Mouse (Mus musculus): Measurements from ENCODE around the gene Card10. TPM values are rescaled to one million over a fixed set of nuclear protein-coding genes. Genes with fewer than 3 reads are reported as not detected.

Gene Card10
- total and polyA plus RNA-seq, 2 experiments from 2014 or later, result 0.94 to 2.6 TPM

DNA sequence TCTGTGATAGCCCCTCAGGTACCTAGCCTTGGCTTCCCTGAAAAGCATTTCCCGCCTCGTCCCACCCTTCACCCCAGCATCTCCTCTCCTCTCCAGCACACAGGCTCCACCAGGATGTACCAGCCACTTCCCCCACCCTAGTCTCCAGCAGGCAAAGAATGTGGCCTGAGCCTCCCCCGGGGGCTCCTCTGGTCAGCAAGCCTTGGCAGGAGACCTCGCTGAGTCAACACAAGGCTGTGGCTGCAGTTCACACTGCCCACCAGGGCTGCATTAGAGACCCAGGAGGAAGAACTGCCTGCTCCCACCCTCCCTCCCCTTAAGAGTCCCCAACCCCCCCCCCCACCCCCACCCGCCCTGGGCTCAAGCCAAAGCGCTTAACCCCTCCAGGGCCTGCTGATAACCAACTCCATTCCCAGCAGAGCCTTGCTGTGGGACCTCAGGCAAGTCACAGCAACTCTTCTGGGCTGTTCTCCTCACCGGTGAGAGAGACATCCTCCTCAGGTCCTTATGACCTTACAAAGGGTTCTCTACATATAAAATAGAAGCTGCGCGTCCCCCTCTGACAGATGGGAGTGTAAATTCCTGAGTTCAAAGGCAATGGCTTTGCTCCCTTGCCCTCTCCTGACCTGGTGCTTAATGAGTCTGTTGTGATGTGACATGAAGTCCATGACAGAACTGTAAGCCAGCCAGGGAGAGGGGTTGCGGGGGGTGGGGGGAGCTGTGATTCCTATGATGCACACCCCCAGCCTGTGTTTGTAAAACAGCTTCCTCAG lies 31.6 kb upstream of the Card10 start:
- H3K9ac ChIP-seq (replicated peaks; ENCODE audit: low read length), result no peak overlapping the region
- H3K27ac ChIP-seq, result peak overlapping the region; percentile 70
- 40% methylated on average over 10 of the region's 10 CpGs for WGBS
- no peaks in the 10 kb centered on the region for H3K36me3 ChIP-seq (ENCODE audit: insufficient read depth, low read length)
- H3K9me3 ChIP-seq (ENCODE audit: low read length), result no peaks in the 10 kb centered on the region
- H3K27me3 ChIP-seq (ENCODE audit: insufficient read depth, low read length), result no peaks in the 10 kb centered on the region
- peaks cover 18% of the 10 kb centered on the region; the same call in 1 of the 2 replicates for H3K4me1 ChIP-seq (ENCODE audit: insufficient read depth, low read length)
- no peak overlapping the region for H3K4me3 ChIP-seq (ENCODE audit: low read length)
- ATAC-seq (no peak), DNase-seq (ENCODE audit: low spot score) (no peak)
- H3K4me2 ChIP-seq (ENCODE audit: low read depth, low read length), result no peak overlapping the region
- TF ChIP-seq CTCF (IDR thresholded peaks at IDR 0.05; ENCODE audit: low read depth), result no peak

DNA sequence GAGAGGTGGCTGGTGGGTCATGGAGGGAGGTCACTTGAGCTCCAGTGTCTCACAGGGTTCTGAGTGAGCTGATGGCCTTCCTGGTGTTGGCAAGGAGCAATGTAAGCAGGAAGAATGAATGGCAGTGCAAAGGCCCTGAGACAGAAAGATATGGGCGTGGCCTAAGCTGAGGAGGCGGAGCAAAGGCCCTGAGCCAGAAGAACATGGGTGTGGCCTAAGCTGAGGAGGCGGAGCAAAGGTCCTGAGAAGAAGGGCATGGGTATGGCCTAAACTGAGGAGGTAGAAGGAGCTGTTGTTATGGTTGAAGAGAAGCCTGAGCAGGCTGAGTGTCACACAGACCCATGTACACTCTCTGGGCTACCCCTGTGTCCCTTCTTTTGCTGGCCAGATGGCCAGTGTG lies 30.7 kb upstream of the Card10 start:
- ATAC-seq, result no peak
- H3K9me3 ChIP-seq (ENCODE audit: low read length), result no peaks in the 10 kb centered on the region
- no peaks in the 10 kb centered on the region for H3K36me3 ChIP-seq (ENCODE audit: insufficient read depth, low read length)
- H3K9ac ChIP-seq (replicated peaks; ENCODE audit: low read length), result no peak overlapping the region
- no peaks in the 10 kb centered on the region for H3K27me3 ChIP-seq (ENCODE audit: insufficient read depth, low read length)
- H3K4me2 ChIP-seq (ENCODE audit: low read depth, low read length), result no peak overlapping the region
- H3K27ac ChIP-seq, result peak overlapping the region; percentile 76
- no peak for TF ChIP-seq CTCF (IDR thresholded peaks at IDR 0.05; ENCODE audit: low read depth)
- H3K4me3 ChIP-seq (ENCODE audit: low read length), result no peak overlapping the region
- H3K4me1 ChIP-seq (ENCODE audit: insufficient read depth, low read length), result peaks cover 16% of the 10 kb centered on the region; the same call in 1 of the 2 replicates
- no peak for DNase-seq (ENCODE audit: low spot score)
- 97% methylated on average over 3 of the region's 3 CpGs for WGBS

DNA sequence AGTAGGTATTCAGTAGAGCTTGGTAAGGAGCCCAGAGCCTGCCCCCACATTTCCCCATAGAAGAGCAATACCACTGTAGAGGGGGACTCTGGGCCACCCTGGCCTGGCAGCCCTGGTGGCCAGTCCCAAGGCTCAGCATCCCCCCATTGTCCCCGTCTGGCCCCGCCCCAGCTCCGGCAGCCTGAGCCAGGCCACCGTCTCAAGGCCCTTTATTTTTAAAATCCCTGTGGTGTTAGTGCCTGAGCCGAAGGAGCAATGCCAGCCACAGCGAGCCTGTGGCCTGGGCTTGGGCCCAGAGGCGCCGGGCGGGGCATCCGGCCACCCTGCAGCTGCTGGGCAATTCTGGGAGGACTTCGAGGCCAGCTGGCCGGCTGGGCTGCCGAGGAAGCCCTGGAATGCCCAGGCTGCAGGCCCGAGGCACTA lies 29.9 kb upstream of the Card10 start:
- Histone ChIP-seq H3K27ac (peak overlapping the region; percentile 76), H3K9ac (replicated peaks; ENCODE audit: low read length) (0 out of 2 replicates have a peak overlapping the region, but pooled peaks have one; percentile 13), H3K4me1 (ENCODE audit: insufficient read depth, low read length) (peaks cover 16% of the 10 kb centered on the region; the same call in 1 of the 2 replicates), H3K27me3 (ENCODE audit: insufficient read depth, low read length) (no peaks in the 10 kb centered on the region), H3K4me3 (ENCODE audit: low read length) (no peak overlapping the region), H3K9me3 (ENCODE audit: low read length) (no peaks in the 10 kb centered on the region), H3K4me2 (ENCODE audit: low read depth, low read length) (no peak overlapping the region), H3K36me3 (ENCODE audit: insufficient read depth, low read length) (no peaks in the 10 kb centered on the region)
- ATAC-seq (peak; percentile 90), DNase-seq (ENCODE audit: low spot score) (peak; percentile 89)
- 11% methylated on average over 14 of the region's 14 CpGs for WGBS
- no peak for TF ChIP-seq CTCF (IDR thresholded peaks at IDR 0.05; ENCODE audit: low read depth)

DNA sequence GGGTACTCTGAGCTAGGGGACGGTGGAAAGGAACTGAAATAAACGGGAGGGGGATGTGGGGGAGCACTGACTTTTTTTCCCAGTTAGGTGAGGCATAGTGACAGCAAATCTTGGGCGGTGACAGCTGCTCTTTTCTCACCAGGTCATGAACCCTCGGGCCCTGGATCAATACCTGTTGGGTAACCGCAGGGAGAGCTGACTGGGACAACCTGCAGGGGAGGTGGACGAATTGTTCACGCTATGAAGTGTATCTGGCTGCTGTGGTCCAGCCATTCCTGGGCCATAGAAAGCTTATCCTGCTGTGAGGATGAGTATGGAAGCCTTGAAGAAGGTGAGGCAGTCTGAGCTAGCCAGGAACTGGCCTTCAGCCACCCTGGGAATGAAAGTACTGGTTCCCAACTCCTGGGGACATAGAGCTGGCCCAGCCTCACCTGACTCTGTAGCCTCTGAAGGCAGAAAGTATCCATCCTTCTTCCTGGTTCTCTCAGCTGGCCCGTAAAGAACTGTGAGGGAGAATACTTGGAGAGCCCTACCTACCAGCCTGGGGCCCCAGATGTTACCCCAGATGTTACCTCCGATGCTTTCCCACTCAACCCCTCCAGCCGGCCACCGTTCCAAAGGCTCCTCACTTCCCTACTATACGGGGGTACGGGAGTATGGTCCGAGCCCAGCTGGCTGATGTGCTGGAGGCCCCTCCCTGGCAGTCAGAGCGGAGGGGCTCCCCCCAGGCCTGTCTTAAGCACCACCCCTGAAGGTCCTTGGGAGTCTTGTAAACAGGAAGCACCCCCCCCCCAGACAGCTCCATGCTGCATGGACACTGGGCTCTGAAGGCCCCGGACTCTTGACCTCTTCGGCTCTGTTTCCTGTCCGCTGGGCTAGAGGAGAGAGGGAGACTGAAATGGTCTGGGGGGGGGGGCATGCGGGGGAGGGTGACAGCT lies 29.1 kb upstream of the Card10 start:
- H3K9ac ChIP-seq (replicated peaks; ENCODE audit: low read length), result no peak overlapping the region
- no peak for DNase-seq (ENCODE audit: low spot score)

DNA sequence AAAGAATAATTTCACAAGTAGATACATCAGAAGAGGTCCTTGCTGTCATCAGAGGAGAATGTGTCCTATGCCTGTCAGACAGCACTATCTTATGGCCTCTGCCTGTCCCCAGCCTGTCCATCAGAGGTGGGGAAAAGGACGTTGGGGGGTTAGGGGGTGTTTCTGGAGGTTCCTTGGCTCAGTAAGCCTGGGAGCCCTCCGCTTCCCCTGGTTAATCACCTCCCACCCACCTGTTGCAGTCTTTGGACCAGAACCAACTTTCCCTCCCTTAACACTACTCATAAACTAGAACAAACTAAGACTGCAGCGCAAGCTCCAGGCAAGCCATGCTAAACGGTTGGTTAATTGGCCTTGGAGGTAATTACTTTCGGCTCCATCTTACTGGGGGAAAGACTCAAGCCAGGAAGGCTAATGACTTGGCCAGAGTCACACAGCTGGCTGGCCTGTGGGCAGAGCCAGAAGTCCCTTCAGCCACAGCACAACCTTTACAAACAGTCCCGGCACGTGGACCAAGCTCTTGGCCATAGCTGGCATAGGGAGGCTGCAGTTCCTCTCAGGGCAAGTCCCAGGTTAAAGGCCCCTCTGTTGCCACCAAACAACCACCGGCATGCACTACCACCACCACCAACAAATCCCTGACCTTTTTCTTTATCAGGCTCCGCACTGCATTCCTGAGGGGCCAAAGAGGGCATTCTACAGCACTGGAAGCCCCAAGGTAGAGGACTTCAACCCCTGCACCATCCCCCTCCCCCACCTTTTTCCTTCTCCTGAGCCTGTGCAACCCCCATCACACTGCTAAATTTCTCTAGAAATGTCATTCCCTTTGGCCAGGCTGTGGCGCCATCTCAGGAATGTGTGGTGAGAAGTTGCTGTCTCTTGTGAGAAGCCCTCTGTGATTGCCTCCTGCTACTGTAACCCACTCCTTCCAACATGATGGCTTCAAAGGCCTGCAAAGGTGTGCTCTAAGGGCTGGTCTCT lies 28.2 kb upstream of the Card10 start:
- ATAC-seq (no peak), DNase-seq (ENCODE audit: low spot score) (no peak)
- H3K27ac ChIP-seq, result no peak overlapping the region
- H3K4me2 ChIP-seq (ENCODE audit: low read depth, low read length), result no peak overlapping the region
- no peaks in the 10 kb centered on the region for H3K27me3 ChIP-seq (ENCODE audit: insufficient read depth, low read length)
- no peak overlapping the region for H3K4me3 ChIP-seq (ENCODE audit: low read length)
- no peak; the same call in 1 of the 2 replicates for TF ChIP-seq CTCF (IDR thresholded peaks at IDR 0.05; ENCODE audit: low read depth)
- H3K9me3 ChIP-seq (ENCODE audit: low read length), result no peaks in the 10 kb centered on the region
- H3K36me3 ChIP-seq (ENCODE audit: insufficient read depth, low read length), result no peaks in the 10 kb centered on the region
- peaks cover 14% of the 10 kb centered on the region; the same call in 1 of the 2 replicates for H3K4me1 ChIP-seq (ENCODE audit: insufficient read depth, low read length)
- no peak overlapping the region for H3K9ac ChIP-seq (replicated peaks; ENCODE audit: low read length)
- WGBS, result 61% methylated on average over 10 of the region's 10 CpGs

More for the DNA sequence above, 29.1 kb upstream of the Card10 start:
- Histone ChIP-seq H3K4me2 (ENCODE audit: low read depth, low read length) (no peak overlapping the region), H3K9me3 (ENCODE audit: low read length) (no peaks in the 10 kb centered on the region), H3K36me3 (ENCODE audit: insufficient read depth, low read length) (no peaks in the 10 kb centered on the region), H3K4me3 (ENCODE audit: low read length) (no peak overlapping the region), H3K4me1 (ENCODE audit: insufficient read depth, low read length) (peaks cover 16% of the 10 kb centered on the region; the same call in 1 of the 2 replicates), H3K27me3 (ENCODE audit: insufficient read depth, low read length) (no peaks in the 10 kb centered on the region), H3K27ac (peak overlapping the region; percentile 76)
- ATAC-seq, result no peak; the same call in 1 of the 2 replicates
- 57% methylated on average over 18 of the region's 19 CpGs for WGBS
- no peak for TF ChIP-seq CTCF (IDR thresholded peaks at IDR 0.05; ENCODE audit: low read depth)

DNA sequence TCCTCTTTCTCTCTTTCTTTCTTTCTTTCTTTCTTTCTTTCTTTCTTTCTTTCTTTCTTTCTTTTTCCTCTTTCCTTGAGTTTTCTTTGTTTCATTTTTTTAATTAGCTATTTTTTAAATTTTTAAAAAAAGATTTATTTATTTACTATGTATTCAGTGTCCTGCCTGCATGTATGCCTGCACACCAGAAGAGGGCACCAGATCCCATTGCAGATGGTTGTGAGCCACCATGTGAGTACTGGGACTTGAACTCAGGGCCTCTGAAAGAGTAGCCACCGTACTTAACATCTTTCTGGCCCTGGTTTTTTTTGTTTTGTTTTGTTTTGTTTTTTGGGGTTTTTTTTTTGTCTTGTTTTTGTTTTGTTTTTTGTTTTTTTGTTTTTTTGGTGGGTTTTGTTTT lies 26.8 kb upstream of the Card10 start:
- Histone ChIP-seq H3K27me3 (ENCODE audit: insufficient read depth, low read length) (no peaks in the 10 kb centered on the region), H3K4me3 (ENCODE audit: low read length) (no peak overlapping the region), H3K9me3 (ENCODE audit: low read length) (no peaks in the 10 kb centered on the region), H3K9ac (replicated peaks; ENCODE audit: low read length) (no peak overlapping the region), H3K36me3 (ENCODE audit: insufficient read depth, low read length) (no peaks in the 10 kb centered on the region), H3K4me1 (ENCODE audit: insufficient read depth, low read length) (peaks cover 3% of the 10 kb centered on the region; the same call in 1 of the 2 replicates), H3K4me2 (ENCODE audit: low read depth, low read length) (no peak overlapping the region), H3K27ac (no peak overlapping the region)
- DNase-seq (ENCODE audit: low spot score) (no peak), ATAC-seq (no peak)
- TF ChIP-seq CTCF (IDR thresholded peaks at IDR 0.05; ENCODE audit: low read depth), result peak; percentile 51
- WGBS, result 97% methylated on average over 1 of the region's 1 CpGs
